Mouse (Mus musculus) gastrocnemius, postnatal 25 days (tissue): ENCODE measurements at regions not wholly inside any gene's neighbourhood (a gene's known extent, or its start where the extent isn't known, plus 50 kb on each side); places are given as distances from the start of the nearest gene placed in this dataset.

Experiments used
- DNase-seq: peaks from one replicate; pipeline ENCODE4 v3.0.0; 2022

GRCm38 (mm10) chr16:92963582-92963981 is 137.6 kb upstream of the Runx1 start:
- no peak for DNase-seq

- no peak for DNase-seq
Measured at GRCm38 (mm10) chr16:92961361-92961760, 135.4 kb upstream of the Runx1 start.

GRCm38 (mm10) chr16:92960740-92961139 is 134.8 kb upstream of the Runx1 start:
- no peak for DNase-seq

- DNase-seq, result no peak
Measured at GRCm38 (mm10) chr16:92958967-92959366, 133.0 kb upstream of the Runx1 start.

- no peak for DNase-seq
Measured at GRCm38 (mm10) chr16:92958146-92958545, 132.2 kb upstream of the Runx1 start.

- DNase-seq, result no peak
Measured at GRCm38 (mm10) chr16:92955508-92955907, 129.6 kb upstream of the Runx1 start.

- no peak for DNase-seq
Measured at GRCm38 (mm10) chr16:92955087-92955486, 129.1 kb upstream of the Runx1 start.

- peak; percentile 77 for DNase-seq
Measured at GRCm38 (mm10) chr16:92953936-92954654, 128.1 kb upstream of the Runx1 start.

- DNase-seq, result peak; percentile 45
Measured at GRCm38 (mm10) chr16:92952336-92953097, 126.6 kb upstream of the Runx1 start.

- DNase-seq, result peak; percentile 29
Measured at GRCm38 (mm10) chr16:92951516-92951915, 125.6 kb upstream of the Runx1 start.

GRCm38 (mm10) chr16:92948494-92948893 is 122.5 kb upstream of the Runx1 start:
- DNase-seq, result peak; percentile 58

GRCm38 (mm10) chr16:92946554-92946953 is 120.6 kb upstream of the Runx1 start:
- no peak for DNase-seq

GRCm38 (mm10) chr16:92943901-92944300 is 118.0 kb upstream of the Runx1 start:
- DNase-seq, result no peak

- DNase-seq, result no peak
Measured at GRCm38 (mm10) chr16:92939618-92940017, 113.7 kb upstream of the Runx1 start.

GRCm38 (mm10) chr16:92935848-92936535 is 110.0 kb upstream of the Runx1 start:
- DNase-seq, result no peak

- no peak for DNase-seq
Measured at GRCm38 (mm10) chr16:92930103-92930502, 104.2 kb upstream of the Runx1 start.

GRCm38 (mm10) chr16:92928201-92928600 is 102.3 kb upstream of the Runx1 start:
- DNase-seq, result no peak

GRCm38 (mm10) chr16:92927662-92928061 is 101.7 kb upstream of the Runx1 start:
- no peak for DNase-seq

- DNase-seq, result no peak
Measured at GRCm38 (mm10) chr16:92926853-92927252, 100.9 kb upstream of the Runx1 start.

- no peak for DNase-seq
Measured at GRCm38 (mm10) chr16:92920947-92921346, 95.0 kb upstream of the Runx1 start.

GRCm38 (mm10) chr16:92917356-92917755 is 91.4 kb upstream of the Runx1 start:
- no peak for DNase-seq

GRCm38 (mm10) chr16:92915651-92916050 is 89.7 kb upstream of the Runx1 start:
- DNase-seq, result no peak

GRCm38 (mm10) chr16:92906873-92907272 is 80.9 kb upstream of the Runx1 start:
- no peak for DNase-seq
